Mouse (Mus musculus) olfactory bulb, adult 2 months (tissue): ENCODE measurements around the gene Birc7. TPM values are rescaled to one million over a fixed set of nuclear protein-coding genes. Genes with fewer than 3 reads are reported as not detected.

Experiments
- H3K27ac ChIP-seq: fragments of 200-500 bp; 2 replicates; pipeline ENCODE4 v1.5.1; 2012; ENCODE audit warnings: low read depth, low read length; ENCODE audit not compliant: insufficient read depth
- H3K4me1 ChIP-seq: fragments of 200-500 bp; 2 replicates; pipeline ENCODE4 v1.6.1; 2012; ENCODE audit warnings: low read length; ENCODE audit not compliant: control insufficient read depth, insufficient read depth
- H3K4me3 ChIP-seq: fragments of 200-500 bp; 2 replicates; pipeline ENCODE4 v1.5.1; 2012; ENCODE audit warnings: mild to moderate bottlenecking, low read depth, low read length, moderate library complexity; ENCODE audit not compliant: insufficient read depth
- CTCF ChIP-seq: fragments of 200-500 bp; IDR thresholded peaks from 2 replicates; pipeline ENCODE4 v1.5.1; 2012; ENCODE audit warnings: low read depth, mild to moderate bottlenecking, low read length, moderate library complexity; ENCODE audit not compliant: insufficient read depth
- POLR2A ChIP-seq: fragments of 200-500 bp; IDR thresholded peaks from 2 replicates; pipeline ENCODE4 v1.6.1; 2012; ENCODE audit warnings: mild to moderate bottlenecking, low read depth, low read length, moderate library complexity; ENCODE audit not compliant: insufficient read depth
- WGBS: fragments of 180-500 bp; shearing (Covaris S2); methylation state at CpG from one replicate; pipeline ENCODE4 v1.1.7; 2018; 5-methylcytosine and 5-hydroxymethylcytosine counted together
- polyA plus RNA-seq: library from polyadenylated mRNA; stranded (reverse); fragments of >200 nt; gene quantifications from 2 replicates; pipeline ENCODE4 v1.2.4, GENCODE M21; 2012; ENCODE audit warnings: low replicate concordance; ENCODE audit not compliant: missing spikeins, insufficient read depth, insufficient read length

Gene Birc7
- polyA plus RNA-seq, 1 experiment: not detected

DNA sequence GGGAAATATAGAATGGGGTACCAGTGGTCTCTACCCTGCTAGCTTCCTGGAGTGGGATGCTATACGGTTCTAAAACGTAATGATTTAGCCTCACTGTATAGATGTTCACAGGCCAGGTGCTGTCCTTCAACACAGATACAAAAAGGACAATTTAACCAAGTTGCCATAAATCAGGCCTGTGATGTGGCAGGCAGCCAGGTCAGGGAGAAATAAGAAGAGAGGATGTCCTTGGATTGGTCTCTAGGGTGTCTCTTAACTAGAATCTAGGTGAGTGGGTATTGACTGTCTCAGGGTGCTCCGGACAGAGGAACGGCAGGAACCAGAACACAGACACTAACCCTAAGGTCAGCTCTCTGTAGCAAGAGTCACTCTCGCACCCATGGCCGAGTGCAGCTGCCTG is 6.1 kb upstream of the Birc7 start:
- WGBS: 94% methylated on average over 6 of the region's 6 CpGs
- no peak for TF ChIP-seq POLR2A
- no peak for TF ChIP-seq CTCF
- no peak overlapping the region for H3K27ac ChIP-seq

DNA sequence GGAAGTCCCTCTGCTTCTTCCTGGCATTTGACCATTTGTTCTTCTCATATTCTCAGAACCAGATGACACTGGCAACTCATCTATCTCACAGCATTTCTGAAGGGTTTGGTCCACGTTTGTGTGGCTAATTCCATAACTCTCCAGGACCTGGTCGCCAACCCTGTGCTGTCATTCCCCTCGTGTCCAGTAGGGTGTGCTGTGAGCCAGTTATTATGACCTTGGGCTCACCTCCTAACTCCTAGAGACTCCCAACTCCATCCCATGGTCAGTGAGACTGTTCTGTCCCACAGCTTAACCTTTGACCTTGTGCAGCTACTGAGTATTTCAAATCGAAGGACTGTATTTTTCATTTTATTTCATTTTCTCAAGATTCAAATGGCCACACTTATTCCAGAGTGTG is 3.6 kb upstream of the Birc7 start:
- Histone ChIP-seq H3K27ac (no peak overlapping the region), H3K4me1 (no peaks in the 10 kb centered on the region), H3K4me3 (no peak overlapping the region)
- WGBS: 13% methylated on average over 4 of the region's 4 CpGs
- TF ChIP-seq CTCF (peak; percentile 52), POLR2A (no peak)

More for the DNA sequence above, 6.1 kb upstream of the Birc7 start:
- no peaks in the 10 kb centered on the region for H3K4me1 ChIP-seq
- no peak overlapping the region for H3K4me3 ChIP-seq

GRCm38 (mm10) chr2:180932418-180932817 is 3.6 kb downstream of the Birc7 start:
- no peak overlapping the region for H3K27ac ChIP-seq
- no peak overlapping the region for H3K4me3 ChIP-seq
- WGBS: 75% methylated on average over 1 of the region's 1 CpGs
- H3K4me1 ChIP-seq: no peaks in the 10 kb centered on the region
- TF ChIP-seq POLR2A: no peak
- TF ChIP-seq CTCF: no peak

DNA sequence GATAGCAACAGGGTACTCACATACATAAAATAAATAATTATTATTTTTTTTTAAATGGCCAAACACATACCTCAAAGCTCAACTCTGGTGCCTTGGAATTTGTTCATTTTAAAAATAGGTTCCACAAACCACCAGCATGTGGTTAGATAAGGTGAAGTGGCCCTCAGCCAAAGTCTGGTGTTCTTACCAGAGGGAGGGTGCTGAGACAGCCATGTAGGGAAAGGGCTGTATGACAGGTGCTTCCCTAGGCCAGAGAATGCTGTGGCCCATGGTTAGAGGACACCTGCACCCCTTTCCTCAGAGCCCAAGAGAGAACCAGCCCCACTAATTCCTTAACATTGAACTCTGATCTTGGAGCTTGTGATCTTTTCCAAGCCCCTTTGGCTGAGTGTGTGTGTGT is 11.4 kb downstream of the Birc7 start:
- Histone ChIP-seq H3K27ac (no peak overlapping the region), H3K4me1 (no peaks in the 10 kb centered on the region), H3K4me3 (no peak overlapping the region)
- TF ChIP-seq POLR2A (no peak), CTCF (no peak)

- TF ChIP-seq POLR2A (no peak), CTCF (no peak)
- Histone ChIP-seq H3K27ac (no peak overlapping the region), H3K4me3 (no peak overlapping the region), H3K4me1 (no peaks in the 10 kb centered on the region)
These were observed 13.0 kb downstream of the Birc7 start for GRCm38 (mm10) chr2:180941869-180942268.

DNA sequence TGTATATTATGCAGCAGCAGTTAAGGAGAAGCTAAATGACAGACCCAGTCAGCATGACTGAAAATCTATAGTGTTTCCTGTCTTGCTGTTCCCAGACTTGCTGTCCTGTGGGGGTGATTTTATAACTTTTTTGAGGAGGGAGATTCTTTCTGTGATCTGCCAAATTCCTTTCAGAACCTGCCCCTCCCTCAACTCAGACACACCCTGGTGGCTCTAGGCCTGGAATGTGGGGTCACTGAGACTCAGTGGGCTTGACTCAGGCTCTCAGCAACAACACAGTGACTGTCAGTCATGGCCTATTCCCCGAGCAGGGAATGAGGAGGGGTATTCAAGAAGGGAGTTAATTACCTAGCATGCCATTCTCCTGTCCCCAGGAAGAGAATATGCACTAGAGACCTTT is 21.1 kb downstream of the Birc7 start:
- no peak overlapping the region for H3K4me3 ChIP-seq
- 63% methylated on average over 1 of the region's 1 CpGs for WGBS
- no peak overlapping the region for H3K27ac ChIP-seq
- TF ChIP-seq POLR2A: no peak
- H3K4me1 ChIP-seq: peaks cover 17% of the 10 kb centered on the region

- TF ChIP-seq POLR2A (no peak), CTCF (no peak)
- H3K27ac ChIP-seq: no peak overlapping the region
- 42% methylated on average over 9 of the region's 9 CpGs for WGBS
- H3K4me3 ChIP-seq: no peak overlapping the region
- peaks cover 17% of the 10 kb centered on the region for H3K4me1 ChIP-seq
These were observed 23.9 kb downstream of the Birc7 start for GRCm38 (mm10) chr2:180952731-180953171.

- no peak for TF ChIP-seq POLR2A
These were observed 24.8 kb downstream of the Birc7 start for GRCm38 (mm10) chr2:180953638-180954037.

DNA sequence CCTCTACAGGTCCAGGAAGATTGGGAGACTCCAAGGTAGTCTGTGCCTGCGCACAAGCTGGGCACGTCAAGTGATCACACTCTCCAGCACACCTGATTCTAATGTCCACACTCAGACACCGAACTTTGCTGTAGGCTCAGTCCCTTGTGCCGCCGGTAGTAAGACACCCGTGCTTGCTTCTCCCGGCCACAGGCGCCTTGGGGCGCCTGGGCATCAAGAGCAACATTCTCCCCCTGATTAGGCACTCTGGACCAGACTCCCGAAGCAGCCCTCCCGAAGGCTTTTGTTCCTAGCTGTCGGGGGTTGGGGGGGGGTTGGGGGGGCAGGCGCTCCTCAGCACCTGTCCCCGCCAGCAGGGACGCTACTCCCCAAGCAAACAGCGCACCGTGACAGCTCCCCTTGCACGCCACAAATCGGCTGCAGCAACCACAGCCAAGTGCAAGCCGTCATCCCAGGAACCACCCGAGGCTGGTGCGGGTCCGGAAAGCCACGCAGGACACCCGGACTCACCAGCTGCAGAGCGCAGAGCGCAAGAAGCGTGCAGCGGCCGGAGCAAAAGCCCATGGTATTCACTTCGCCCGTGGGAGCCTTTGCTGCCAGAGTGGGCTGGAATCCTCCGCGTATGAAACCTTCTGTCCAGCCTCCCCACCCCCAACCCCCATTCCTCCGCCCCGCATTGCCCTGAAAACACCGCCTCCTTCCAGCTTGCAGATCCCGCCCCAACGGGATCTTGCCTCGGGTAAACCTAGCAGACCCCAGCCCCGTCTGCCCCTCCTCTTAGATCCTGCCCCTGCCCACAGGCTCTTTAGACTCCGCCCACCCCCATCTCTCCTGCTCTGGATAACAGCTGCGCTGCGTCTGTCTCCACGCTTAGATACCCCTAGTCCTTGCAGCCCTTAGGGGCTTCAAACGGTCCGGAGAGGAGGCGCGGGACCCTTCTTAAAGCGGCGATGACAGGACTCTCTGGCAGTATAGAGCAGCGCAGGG is 25.5 kb downstream of the Birc7 start, which contains the start of gene Nkain4:
TSS of gene Nkain4 (minus strand) at position 639 of the 987 bp plus-strand sequence.
- peaks cover 17% of the 10 kb centered on the region for H3K4me1 ChIP-seq
- no peak for TF ChIP-seq CTCF
- WGBS: 2% methylated on average over 52 of the region's 52 CpGs
- peak within 1 kb of the TSS; percentile 91 for H3K4me3 ChIP-seq
- H3K27ac ChIP-seq: 0 out of 2 replicates have a peak within 1 kb of the TSS, but pooled peaks have one; percentile 30

More at GRCm38 (mm10) chr2:180953638-180954037, 24.8 kb downstream of the Birc7 start:
- peak overlapping the region; percentile 91 for H3K4me3 ChIP-seq
- H3K27ac ChIP-seq: no peak overlapping the region
- H3K4me1 ChIP-seq: peaks cover 17% of the 10 kb centered on the region
- 53% methylated on average over 2 of the region's 2 CpGs for WGBS
